Mouse (Mus musculus) liver (tissue): ENCODE measurements around the gene Shroom1.

ENCODE experiments used
- DNase-seq: peaks from one replicate; pipeline ENCODE4 v3.0.0-alpha.2; 2020; ENCODE audit warnings: mixed read lengths

Gene Shroom1

DNA sequence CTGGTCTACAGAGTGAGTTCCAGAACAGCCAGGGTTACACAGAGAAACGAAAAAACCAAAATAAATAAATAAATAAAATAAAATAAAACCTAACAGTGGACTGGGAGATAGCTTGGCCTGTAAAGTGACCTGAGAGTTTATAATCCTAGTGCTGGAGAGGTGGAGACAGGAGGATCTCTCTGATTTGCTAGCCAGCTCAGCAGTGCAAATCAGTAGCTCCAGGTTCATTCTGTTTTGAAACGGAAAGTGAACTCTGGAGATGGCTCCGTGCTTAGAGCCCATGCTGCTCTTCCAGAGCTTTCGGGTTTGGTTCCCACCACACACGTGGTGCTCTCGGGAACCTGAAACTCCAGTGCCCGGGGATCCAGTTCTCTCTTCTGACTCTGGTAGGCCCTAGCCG, 9.0 kb upstream of the Shroom1 start:
- DNase-seq = no peak

DNA sequence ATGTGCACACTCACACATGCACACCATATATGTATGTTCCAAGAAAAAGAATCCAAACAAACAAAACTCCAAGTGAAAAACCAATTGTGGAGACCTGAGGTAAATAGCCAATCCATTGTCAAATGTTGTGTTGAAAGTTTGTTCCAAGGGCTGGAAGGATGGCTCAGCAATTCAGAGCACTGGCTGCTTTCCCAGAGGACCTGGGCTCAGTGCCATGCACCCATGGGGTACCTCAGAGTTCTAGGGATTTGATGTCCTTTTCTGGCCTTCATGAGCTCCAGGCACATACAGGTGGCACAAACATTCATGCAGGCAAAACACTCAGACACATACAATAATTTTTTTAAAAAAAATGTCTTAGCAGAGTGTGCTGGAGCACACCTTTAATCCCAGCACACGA, 8.5 kb upstream of the Shroom1 start:
- DNase-seq = no peak

DNA sequence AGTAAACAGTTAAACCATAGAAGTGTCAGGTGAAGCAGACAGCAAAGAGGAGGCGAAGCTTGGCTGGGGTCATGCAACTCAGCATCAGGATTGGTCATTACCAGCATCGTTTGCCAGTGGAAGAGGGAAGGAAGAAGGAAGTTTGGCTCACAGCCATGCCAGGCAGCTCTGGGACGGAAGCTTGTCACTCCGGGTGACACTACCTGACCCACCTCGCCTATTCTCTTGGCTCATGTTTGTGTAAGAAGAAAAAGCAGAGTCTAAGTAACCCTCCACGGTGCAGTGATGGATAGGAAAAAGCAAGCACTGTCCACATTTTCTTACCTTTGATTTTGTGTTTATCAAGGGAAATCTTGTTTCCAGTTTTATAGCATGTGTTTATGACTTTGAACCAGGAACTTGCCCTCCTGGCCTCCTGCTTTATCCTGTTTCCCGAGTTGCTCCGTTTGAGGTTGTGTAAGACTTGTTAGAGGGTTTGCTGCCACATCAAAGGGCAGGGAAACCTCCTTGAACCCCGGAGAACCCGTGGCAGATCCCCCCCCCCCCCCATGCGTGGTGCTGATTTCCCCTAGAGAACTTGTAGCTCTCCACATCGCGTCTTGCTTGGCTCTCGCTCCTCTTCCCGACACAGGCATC, 6.8 kb upstream of the Shroom1 start:
- DNase-seq = no peak

DNA sequence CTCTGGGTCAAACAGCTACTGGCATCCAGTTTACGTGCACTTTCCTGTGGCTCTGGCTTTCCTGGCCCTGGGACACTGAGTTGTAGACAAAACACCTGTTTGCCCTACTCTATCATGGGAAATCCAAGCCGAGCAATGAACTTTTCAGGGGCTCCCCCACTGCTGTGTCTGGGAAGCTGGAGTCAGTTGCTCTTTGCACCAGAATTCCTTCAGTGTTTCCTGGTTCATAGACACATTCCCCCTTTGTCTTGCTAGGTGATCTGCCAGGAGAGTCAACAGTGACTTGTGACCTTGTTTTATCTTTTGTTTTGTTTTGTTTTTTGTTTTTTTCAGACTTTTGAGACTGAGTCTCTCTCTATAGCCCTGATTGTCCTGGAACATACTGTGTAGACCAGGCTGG, 5.6 kb upstream of the Shroom1 start:
- no peak for DNase-seq

DNA sequence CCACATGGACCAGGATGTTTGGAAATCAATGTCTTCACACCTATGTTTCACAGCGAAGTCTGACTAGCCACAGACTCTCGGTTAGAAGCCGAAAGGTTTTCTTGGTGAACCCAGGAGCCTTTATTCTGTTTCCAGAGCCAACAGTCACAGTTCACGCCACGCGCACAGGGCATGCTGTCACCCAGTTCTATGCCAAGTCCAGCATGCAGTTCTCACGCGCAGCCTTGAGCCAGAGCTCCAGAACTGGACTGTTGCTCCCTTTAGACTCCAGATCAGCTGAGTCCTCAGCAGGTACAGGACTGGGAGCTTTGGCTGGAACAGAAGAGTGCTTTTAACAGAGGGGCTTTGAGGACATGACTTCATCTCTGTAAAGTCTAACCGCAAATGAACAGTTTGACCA, 4.6 kb upstream of the Shroom1 start:
- no peak for DNase-seq

DNA sequence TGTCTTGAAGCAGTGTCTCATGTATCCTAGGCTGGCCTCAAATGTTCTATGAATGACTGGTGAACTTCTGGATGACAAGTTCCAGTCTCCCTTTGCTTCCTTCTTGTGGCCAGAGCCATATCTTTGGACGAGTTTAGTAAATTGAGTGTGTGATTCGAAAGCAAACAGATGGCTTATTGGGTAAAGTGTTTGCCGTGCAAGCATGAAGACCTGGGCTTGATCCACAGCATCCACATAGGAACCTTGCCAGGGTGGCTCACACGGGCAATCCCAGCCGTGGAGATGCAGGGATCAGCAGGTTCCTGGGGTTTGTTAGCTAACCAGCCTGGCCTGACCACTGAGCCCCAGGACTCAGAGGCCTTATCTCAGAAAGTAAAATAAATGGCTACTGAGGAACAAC, 4.0 kb upstream of the Shroom1 start:
- DNase-seq = no peak

DNA sequence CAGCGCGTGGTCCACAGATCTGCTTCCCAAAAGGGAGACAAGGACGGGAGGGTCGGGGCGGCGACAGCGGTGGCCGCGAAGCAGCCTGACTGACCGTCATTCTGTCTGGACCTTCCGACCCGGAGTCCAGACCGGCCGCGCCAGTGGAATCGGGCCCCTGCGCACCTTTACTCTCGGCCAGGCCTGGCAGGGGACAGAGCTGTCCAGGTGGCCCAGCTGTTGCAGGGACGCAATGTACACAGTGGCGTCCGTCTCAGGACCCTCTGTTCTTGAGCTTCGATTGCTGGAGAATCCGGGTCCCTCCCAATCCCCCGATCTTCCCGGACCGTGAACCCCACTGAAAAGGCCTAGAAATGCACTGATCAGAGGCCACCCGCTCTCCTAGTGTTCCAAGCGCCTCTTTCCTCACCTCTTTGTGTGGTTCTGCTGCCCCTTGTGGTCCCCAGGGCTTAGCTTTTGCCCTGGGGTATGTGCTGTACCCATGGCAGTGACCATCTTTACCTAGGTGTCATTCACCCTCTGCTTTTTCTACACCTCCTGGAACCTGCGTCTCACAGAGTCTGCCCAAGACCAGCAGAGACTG, 458 bp downstream of the Shroom1 start:
- DNase-seq = peak; percentile 16

DNA sequence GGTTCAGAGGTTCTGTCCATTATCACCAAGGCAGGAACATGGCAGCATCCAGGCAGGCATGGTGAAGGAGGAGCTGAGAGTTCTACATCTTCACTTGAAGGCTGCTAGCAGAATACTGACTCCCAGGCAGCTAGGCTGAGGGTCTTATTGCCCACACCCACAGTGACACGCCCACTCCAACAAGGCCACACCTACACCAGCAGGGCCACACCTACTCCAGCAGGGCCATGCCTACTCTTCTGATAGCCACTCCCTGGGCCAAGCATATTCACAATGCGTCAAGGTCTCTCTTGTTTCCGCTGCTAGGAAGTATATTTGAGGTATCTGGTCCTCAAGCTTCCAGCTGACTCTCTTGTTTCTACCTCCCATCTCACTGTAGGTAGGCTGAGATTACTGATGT, 2.0 kb downstream of the Shroom1 start:
- no peak for DNase-seq

DNA sequence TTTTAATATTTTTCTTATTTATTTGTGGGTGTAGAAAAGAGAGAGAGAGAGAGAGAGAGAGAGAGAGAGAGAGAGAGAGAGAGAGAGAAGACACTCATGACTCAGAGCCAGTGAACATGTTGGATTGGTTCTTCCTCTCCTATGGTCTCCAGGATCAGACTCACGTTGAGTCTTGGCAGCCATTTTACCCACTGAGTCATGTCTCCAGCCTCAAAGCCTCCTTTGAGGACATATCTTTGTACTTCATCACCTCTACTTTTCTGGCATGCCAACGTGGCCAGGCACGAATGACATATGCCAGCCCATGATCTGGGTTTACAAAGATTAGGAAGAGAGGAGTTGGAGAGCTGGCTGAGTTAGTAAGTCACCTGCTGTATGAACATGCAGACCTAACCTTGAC, 3.2 kb downstream of the Shroom1 start:
- no peak for DNase-seq

DNA sequence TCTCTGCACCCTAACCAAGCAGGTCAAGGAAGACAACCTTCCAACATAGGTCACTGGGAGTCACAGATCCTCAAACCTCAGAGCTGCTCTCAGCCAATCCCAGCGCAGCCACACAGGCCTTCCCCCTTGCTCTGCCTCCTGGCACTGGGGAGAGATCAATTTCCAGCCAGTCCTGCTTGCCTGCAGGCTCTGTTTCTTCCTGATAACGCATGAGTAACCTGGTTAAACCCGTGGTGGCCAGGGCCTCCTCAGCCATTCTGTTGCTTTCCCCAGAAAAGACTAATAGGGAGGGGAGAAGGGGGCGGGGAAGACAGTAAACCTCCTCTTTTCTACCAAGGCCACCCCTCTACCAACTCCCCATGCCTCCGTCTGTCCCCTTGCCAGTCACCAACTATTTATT, 4.7 kb downstream of the Shroom1 start:
- DNase-seq = peak; percentile 49

DNA sequence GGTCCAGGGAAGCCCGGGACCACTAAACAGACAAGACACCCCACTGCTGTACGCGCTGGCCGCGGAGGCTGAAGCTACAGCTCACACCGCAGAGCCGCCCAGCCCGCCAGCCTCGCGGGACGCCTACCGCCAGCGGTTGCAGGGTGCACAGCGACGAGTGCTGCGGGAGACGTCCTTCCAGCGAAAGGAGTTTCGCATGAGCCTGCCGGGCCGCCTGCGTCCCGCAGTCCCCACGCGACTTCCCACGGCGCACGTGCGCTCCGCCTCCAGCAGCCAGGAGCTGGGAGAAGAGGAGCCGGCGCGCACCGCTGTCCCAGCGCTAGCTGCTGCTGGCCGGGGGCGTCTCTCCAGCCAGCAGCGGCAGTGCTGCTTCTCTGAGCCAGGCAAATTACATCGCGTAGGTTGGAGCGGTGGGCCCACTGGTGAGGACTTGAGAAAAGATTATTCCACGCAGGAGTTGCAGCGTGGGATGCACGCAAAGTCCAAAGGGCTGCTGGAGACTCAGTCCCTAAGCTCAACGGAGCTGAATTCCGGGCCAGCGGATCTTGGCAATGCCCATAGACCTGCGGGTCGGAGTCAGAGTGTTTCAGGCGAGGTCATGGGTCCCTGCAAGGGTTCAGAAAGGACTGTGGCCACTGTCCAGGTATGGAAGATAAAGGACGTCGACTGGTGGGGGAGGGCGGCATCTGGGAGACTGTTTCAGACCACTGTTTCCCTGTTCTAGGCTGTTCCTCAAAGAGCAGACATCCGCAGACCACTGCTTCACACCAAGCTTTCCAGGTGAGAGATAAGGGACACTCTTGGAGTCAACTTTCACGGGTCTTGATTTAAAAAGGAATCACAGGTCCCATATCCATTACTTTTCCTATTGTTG, 6.8 kb downstream of the Shroom1 start:
- DNase-seq = peak; percentile 14

DNA sequence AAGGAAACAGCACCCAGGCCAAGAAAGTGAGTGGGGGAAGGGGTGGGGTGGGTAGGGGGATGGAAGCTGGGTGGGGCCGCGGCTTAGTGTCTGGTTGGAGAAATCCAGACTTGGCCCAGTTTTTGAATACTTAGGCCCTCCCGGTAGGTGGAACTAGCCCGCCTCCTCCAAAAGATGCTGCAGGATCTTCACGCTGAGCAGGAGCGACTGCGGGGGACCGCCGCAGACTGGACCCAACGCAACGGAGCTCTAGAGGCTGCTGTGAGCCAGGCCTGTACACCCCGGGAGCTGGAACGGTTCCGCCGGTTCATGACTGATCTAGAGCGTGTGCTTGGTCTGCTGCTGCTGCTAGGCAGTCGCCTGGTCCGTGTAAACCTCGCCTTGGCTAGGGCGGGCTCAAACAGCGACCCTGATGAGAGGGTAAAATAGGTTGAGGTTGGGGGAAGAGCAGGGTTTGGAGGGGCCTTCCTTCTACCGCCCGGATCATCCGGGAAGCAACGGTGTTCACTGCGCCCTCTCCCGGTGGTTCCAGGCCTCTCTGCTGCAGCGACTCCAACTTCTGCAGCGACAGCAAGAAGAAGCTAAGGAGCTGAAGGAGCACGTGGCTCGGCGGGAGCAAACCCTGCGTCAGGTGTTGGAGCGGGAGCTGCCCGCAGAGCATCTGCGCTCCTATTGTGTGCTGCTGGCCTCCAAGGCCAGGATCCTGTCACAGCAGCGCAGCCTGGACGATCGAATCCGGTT, 9.4 kb downstream of the Shroom1 start:
- DNase-seq = peak; percentile 81

DNA sequence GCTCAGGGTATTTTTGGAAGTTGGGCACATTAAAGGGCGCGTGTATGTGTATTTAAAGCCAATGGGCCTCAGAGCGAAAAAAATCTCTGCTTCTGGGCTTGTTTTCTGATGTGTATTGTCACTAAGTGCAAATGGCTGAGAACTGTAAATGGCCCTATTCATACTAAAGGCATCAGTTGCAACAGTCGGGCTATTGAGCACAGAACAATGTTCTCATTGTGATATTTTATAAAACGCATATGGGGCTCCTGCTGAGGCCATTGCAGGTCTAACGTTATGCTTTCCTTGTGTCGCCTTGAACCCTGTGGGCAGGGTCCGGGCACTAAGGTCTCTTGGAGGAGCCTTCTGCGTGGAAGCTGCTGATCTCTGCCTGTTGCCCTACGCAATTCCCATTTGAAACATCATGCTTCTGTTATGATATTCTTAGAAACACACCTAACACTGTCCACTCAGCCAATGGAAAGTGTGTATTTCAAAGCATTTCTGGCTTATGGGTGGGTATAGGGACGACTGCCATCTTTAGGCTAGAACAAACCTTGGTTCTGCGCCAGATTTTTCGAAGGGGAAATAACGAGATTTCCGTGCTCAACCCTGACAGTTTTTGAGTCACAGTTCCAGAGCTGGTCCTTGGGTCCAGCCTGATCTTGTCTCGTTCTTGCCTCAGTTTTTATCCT, 12.4 kb downstream of the Shroom1 start:
- no peak for DNase-seq

DNA sequence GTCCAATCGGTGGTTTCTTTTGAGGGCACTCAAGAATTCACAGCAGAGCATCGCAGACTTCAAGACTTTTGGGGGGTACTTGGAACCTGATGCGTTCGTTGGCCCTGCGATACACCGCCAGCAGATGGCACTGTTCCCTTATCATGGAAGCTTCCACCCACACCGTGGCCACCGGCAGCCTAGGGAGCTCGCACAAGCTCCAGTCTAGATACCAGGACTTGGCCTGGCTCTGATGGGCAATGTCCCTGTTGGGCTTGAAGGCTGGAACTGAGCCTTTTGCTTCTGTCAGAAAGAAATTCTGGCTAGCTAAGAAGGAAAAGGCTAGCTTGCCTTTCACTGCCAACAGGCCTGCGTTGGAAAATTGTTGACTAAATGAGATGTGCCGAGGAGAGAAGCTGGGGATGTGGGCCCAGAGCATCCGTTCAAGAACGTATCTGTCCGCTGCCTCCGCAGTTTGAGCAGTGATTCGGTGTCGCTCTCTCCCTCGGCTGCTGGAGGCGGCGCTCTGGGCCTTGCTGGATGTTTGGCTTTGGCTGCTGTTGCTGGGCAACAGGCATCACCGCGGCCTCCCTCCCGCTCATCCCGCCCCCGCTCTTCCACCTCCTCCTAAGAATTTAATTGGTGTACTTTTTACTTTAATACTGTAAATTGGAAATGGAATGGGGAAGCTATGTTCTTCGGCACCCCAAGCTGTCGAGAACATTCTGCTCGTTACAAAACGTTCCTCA, 13.1 kb downstream of the Shroom1 start, which contains the start of gene Gm9837:
TSS of gene Gm9837 (minus strand) at position 512 of the 728 bp plus-strand sequence.
- DNase-seq = peak; percentile 90

DNA sequence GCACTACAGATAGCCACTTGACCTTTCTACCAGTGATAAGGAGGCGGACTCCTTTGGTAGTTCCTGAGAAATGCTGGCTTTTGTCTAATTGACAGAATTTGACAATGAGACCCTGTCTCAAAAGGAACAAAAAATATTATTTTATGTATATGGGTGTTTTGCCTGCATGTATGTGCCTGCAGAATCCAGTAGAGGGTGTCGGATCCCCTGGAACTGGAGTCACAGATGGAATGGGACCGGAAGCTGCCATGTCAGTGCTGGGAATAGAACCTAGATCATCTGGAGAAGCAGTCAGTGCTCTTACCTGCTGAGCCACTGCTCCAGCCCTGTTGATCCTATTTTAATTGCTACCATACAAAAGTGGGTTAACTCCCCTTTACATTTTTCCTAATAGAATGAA, 15.7 kb downstream of the Shroom1 start:
- no peak for DNase-seq

DNA sequence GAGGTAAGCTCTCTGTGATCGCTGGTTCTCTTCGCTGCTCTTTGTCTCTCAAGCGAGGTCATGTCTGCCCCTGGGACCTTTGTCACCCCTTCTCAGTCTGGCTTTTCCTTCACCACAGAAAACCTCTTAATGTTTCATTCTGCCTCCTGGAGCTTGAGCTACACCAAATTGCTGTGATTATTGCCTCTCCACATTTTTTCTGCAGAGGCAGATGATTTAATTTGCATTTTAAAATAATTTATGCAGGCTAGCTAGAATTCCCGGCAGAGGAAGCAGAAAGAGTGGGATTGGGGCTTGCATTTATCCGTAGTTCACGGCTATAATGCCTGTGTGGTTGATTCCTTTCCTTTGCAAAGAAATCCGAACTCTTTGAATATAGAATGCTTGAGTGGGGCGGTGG, 18.6 kb downstream of the Shroom1 start:
- DNase-seq = no peak

DNA sequence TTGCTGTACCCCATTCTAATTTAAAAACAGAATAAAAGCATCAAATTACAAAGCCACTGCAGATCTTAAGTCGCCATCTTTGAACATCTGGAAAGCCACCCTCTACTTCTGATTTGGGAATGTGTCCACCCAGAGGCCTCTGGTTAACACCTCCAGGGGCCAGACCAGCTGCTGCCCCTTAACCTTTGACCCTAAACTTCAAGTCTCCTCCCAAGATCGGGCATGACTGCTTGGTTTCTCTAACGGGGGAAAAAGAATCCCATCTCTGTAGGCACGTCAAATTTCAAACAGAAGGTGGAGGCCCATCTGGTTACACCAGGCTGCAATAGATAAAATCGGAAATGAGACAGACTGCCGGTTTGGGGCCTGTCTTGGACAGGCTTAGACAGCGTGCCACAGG, 20.8 kb downstream of the Shroom1 start:
- DNase-seq = no peak

DNA sequence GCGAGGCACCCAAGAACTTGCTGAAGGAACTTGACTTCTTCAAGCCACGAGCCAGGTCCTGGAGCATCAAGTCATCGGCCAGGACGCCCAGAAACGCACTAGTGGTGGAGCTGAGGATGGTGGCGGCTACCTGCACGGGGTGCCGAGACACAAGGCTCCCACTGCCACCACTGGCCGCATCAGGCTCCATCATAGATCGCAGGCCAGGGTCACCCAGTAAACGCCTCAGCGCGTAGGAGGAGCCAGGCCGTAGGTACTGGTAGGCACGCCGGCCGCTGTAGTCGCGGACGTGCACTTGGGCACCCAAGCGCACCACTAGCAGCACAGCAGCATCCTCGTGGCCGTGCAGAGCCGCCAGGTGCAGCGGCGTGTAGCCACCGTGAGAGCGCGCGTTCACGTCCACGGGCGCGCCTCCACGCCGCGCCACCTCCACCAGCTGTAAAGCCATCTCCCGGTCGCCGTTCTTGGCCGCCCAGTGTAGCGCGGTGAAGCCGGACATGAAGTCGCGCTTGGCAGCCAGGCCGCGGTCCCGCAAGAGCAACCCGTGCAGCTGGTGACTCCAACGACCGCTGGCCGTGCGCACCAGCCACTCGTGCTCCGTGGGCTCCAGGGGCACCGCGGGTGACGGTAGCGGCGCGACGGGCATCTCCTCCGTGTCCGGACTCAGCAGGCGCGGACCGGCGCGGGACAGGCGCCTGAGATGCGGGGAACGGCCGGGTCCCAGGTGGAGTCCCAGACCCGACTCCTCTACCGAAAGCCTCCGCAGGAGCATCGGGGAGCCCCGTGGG, 21.6 kb downstream of the Shroom1 start:
- DNase-seq = peak; percentile 48

DNA sequence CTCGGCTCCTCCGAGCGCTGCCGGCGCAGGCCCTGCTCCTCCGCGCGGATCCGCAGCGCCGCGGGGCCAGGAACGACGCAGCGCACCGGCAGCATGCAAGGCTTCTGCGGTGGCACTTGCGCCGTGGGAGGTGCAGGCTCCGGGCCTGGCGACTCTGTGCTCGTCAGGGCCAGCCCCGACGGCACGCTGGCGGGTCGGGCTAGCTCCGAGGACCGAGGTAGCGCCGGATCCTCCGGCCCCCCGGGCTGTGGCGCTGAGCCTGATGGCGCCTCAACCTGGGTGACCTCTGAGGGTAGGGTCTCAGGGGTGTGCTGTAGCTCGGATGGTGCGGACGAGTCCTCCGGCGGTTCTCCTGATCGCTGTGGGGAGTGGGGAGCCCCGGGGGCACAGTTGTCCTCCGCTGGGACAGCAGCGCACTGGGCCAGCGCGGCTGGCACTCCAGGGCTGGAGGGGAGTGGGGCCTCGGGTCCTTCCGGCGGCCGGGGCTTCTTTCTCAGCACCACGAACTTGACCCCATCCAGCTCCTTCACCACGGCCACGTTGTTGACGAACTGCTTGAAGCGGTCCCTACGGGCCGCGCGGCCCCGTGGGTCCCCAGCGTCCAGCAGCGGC, 22.3 kb downstream of the Shroom1 start:
- peak; percentile 42 for DNase-seq

DNA sequence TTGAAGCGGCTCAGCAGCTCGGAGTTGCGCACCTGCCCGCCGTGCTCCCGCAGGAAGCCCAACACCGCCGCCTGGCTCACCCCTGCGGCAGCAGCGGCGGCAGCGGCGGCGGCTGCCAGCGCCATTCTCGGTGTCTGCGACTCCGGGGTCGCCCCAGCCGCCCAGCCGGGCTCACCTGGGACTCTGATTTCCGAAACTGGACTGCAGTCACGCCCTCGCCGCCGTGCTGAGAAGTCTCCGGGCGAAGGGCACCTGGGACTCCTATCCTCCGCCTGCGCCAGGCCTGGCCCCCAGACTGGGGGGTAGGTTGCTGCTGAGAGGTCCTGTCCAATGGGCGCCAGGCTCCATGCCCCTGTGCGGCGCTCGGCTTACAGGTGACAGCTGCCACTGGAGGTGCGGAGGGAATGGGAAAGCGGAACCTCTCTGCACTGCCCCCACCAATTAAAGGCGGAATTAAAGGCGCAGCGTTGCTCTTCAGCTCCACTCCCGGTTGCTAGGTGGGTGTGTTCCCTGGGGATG, 22.8 kb downstream of the Shroom1 start, which contains the start of the genes Gm9945 and Sowaha:
TSS of gene Gm9945 (plus strand) at position 384 of the 519 bp plus-strand sequence.
TSS of gene Sowaha (minus strand) at position 492 of the 519 bp plus-strand sequence.
- DNase-seq = peak; percentile 82
